Mouse (Mus musculus): ENCODE data around the gene Trak1.

The Trak1 gene

GRCm38 (mm10) chr9:121374076-121374863, 77.0 kb downstream of the Trak1 start:
- peak; percentile 65 to 70 for DNase-seq

- peak in 1 of 2 experiments; percentile 17 for DNase-seq
Measured at GRCm38 (mm10) chr9:121374864-121375255, 77.6 kb downstream of the Trak1 start.

GRCm38 (mm10) chr9:121376094-121376493, 78.8 kb downstream of the Trak1 start:
- no peak for DNase-seq

- DNase-seq, result no peak
Measured at GRCm38 (mm10) chr9:121380310-121380920, 83.1 kb downstream of the Trak1 start.

GRCm38 (mm10) chr9:121381678-121382297, 84.5 kb downstream of the Trak1 start:
- DNase-seq, result no peak

GRCm38 (mm10) chr9:121382568-121382967, 85.3 kb downstream of the Trak1 start:
- DNase-seq, result peak; percentile 60 to 61

- peak; percentile 90 to 91 for DNase-seq
Measured at GRCm38 (mm10) chr9:121383180-121383586, 85.9 kb downstream of the Trak1 start.

- no peak for DNase-seq
Measured at GRCm38 (mm10) chr9:121384620-121385019, 87.3 kb downstream of the Trak1 start.

- DNase-seq, result peak; percentile 90 to 95
Measured at GRCm38 (mm10) chr9:121385091-121385748, 87.9 kb downstream of the Trak1 start.

GRCm38 (mm10) chr9:121385749-121386350, 88.5 kb downstream of the Trak1 start:
- no peak for DNase-seq

GRCm38 (mm10) chr9:121387539-121388272, 90.4 kb downstream of the Trak1 start:
- DNase-seq, result no peak

GRCm38 (mm10) chr9:121388273-121388931, 91.1 kb downstream of the Trak1 start:
- DNase-seq, result no peak

- no peak for DNase-seq
Measured at GRCm38 (mm10) chr9:121389258-121389657, 92.0 kb downstream of the Trak1 start.

- peak in 1 of 2 experiments; percentile 36 for DNase-seq
Measured at GRCm38 (mm10) chr9:121391898-121392297, 94.6 kb downstream of the Trak1 start.

GRCm38 (mm10) chr9:121392427-121392826, 95.1 kb downstream of the Trak1 start:
- DNase-seq, result peak; percentile 78 to 88

- DNase-seq, result no peak
Measured at GRCm38 (mm10) chr9:121393104-121393503, 95.8 kb downstream of the Trak1 start.

- no peak for DNase-seq
Measured at GRCm38 (mm10) chr9:121394882-121395281, 97.6 kb downstream of the Trak1 start.

- no peak for DNase-seq
Measured at GRCm38 (mm10) chr9:121395812-121396211, 98.5 kb downstream of the Trak1 start.

GRCm38 (mm10) chr9:121398100-121398760, 100.9 kb downstream of the Trak1 start:
- DNase-seq, result peak in 1 of 2 experiments; percentile 45

GRCm38 (mm10) chr9:121398761-121399160, 101.5 kb downstream of the Trak1 start:
- peak; percentile 75 to 79 for DNase-seq

- DNase-seq, result no peak
Measured at GRCm38 (mm10) chr9:121400608-121401007, 103.3 kb downstream of the Trak1 start.
